Mouse (Mus musculus): ENCODE data around the gene Fam110c. TPM values are rescaled to one million over a fixed set of nuclear protein-coding genes. Genes with fewer than 3 reads are reported as not detected.

Fam110c gene
- total RNA-seq, 2 experiments from 2014 or later = not detected

DNA sequence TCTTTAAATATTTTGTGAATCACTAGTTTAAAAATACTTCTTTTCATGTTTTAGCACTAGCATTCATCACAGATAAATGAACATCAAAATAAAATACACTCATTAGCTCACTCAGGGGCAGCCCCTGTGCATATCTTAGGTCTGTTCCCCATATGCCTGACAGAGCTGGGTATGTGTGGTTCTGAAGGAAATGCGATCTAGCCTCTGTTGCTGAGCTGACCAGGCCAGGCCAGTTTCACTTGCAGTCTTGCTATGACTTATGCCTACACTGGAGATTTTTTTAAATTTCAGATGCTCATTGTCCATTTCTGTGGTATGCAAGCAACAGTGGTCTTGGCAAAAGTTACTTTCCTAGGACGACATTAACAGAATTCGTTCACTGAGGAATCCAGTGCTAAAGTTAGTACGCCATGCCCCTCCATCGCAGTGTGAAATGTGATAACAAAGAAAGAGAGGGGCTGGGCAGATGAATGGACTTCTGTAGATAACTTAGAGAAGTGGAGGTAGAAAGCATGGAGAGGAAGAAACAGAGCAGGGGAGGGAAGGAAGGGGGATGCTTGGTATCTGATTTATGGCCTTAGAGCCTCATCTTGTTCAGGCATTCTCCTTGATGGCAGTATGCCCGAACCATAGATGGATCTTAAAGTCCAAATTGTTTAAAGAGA is 7.4 kb downstream of the Fam110c start:
- intact Hi-C loops (cut with DNase I) = no loop called here
- no peak overlapping the region for H3K4me3 ChIP-seq
- TF ChIP-seq CTCF (IDR thresholded peaks at IDR 0.05) = no peak
- no peak for DNase-seq (ENCODE audit: extremely low spot score in 1 of 2, low spot score in 2 of 2)
- no peak overlapping the region for H3K27ac ChIP-seq

DNA sequence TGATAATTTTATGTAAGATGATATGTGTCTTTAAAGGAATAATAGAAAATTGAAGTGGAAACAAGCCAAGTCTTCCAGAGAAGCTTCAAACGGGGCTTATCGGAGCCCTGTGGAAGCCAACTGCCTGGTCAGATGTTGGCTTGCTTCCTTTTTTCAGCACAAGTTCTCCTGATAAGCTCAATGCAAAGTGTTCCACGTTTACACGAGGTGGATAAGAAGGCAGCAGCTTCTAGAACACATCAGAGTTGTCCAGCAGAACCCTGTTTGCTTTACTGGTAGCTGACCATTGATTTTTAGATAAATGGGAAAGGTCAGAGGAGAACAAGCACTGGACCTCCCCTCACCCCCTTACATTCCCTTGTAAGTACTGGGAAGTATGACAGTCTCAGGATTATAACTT is 9.3 kb downstream of the Fam110c start:
- no peak for TF ChIP-seq CTCF (IDR thresholded peaks at IDR 0.05)
- no peak for DNase-seq (ENCODE audit: extremely low spot score in 1 of 2, low spot score in 2 of 2)
- Histone ChIP-seq H3K4me3 (no peak overlapping the region), H3K27ac (no peak overlapping the region)
- intact Hi-C loops (cut with DNase I) = no loop called here

DNA sequence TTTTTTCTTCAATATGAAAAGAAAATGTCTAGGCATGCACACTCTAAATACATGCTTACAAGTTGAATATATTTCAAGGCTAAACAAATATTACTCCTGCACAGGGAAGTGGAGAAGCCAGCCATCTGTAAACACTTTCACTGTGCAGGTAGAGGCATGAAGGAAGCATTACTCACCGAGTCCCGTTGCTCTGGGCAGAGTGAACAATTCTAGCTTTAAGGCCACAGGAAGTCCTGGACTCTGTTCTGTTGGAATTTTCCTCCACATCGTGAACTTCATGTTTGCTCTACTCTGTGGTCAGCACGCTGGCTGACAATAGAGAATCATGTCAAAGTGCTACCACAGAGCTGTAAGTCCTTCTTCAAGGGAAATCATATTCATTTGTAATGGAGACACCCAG is 9.7 kb downstream of the Fam110c start:
- no peak for DNase-seq (ENCODE audit: extremely low spot score in 1 of 2, low spot score in 2 of 2)
- intact Hi-C loops (cut with DNase I) = no loop called here
- TF ChIP-seq CTCF (IDR thresholded peaks at IDR 0.05) = no peak
- no peak overlapping the region for H3K27ac ChIP-seq
- H3K4me3 ChIP-seq = no peak overlapping the region

DNA sequence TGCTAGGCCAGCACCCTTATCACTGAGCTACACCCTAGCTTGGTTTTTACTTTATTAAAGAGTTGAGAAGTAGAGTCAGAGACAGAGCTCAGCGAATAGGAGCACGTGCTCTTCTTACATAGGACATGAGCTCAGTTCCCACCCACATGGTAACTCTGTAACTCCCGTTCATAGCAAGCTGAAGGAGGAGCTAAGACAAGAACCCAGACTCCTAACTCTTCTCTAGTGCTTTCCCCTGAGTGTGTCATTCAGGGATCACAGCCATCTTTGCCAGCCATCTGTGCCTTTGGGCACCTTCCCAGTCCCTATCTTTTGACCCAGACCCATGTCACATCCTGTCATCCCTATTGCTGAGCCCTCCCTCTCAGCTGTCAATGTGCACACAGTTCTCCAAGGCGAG is 13.4 kb downstream of the Fam110c start:
- Histone ChIP-seq H3K27ac (no peak overlapping the region), H3K4me3 (no peak overlapping the region)
- DNase-seq (ENCODE audit: extremely low spot score in 1 of 2, low spot score in 2 of 2) = no peak
- intact Hi-C loops (cut with DNase I) = no loop called here
- TF ChIP-seq CTCF (IDR thresholded peaks at IDR 0.05) = no peak

DNA sequence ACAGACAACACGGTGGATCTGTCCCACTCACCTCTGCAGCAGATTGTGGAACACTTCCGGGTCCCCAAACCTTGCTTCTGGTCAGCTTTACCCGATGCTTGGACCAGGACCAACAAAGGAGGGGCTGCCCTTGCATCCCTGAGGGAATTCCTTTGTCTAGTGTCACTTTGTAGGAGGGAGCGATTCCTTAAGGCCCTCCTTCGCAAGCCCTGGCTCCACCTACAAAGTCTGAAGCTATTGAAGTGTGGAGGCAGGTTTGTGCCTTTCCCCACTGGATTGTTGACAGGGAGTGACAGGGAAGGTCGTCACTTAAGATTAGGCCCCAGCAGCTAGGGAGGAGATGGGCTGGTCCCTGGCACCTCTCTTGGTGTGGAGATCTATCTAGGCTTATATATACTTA is 16.7 kb downstream of the Fam110c start:
- no peak for TF ChIP-seq CTCF (IDR thresholded peaks at IDR 0.05)
- Histone ChIP-seq H3K27ac (no peak overlapping the region), H3K4me3 (no peak overlapping the region)
- no peak for DNase-seq (ENCODE audit: extremely low spot score in 1 of 2, low spot score in 2 of 2)
- intact Hi-C loops (cut with DNase I) = no loop called here

DNA sequence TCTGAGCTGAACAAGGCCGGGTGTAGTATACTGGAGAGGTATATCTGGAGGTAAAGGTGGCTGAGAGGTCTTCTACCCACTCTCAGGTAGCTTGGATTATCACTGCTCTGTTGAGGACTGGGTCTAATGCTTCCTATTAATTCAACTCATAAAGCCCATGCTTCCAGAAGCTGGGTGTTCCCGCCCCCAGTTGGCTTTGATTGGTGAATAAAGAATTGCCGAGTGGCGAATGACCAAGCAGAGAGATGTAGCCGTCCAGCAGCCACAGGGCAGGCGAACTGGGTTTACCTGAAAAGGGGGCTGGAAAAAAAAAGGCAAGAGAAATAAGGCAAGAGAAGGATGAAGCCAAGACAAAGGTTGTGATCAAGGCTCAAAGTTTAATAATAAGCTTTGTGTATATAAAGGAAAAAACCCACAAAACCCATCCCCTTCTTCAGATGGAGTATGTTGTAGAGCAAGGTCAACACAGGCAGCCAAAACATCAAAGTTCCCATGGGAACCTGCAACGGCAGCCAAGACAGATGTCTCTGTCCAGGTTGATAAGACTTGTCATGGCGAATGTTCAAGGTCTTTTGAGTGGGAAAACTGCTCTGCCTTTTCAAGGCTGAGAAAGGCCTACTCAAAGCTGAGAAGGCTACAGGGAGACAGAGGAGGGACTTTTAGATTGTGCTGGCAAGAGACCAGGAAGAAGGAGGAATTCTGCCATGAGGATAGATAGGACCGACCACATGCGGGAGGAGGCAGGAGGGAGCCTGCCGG is 17.4 kb downstream of the Fam110c start:
- Histone ChIP-seq H3K27ac (no peak overlapping the region), H3K4me3 (no peak overlapping the region)
- no peak for TF ChIP-seq CTCF (IDR thresholded peaks at IDR 0.05)
- intact Hi-C loops (cut with DNase I) = no loop called here
- no peak for DNase-seq (ENCODE audit: extremely low spot score in 1 of 2, low spot score in 2 of 2)

DNA sequence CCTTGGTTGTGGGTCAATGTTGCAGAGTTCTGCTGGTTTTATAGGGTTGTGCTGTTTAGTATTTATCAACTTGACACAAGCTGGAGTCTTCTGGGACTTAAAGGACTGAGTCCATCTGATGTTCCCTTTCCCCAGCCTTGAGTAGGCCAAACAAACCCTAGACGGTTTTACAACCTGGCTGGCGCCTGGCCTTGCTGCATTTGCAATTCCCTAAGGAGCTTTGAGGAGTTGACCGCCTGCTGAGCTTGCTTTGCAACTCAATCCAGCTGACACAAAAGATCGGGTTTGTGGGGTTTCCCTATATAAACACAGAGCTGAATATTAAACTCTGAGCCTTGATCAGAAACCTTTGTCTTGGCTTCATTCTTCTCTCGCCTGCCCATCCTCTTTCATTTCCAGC is 18.8 kb downstream of the Fam110c start:
- no peak for DNase-seq (ENCODE audit: extremely low spot score in 1 of 2, low spot score in 2 of 2)
- H3K4me3 ChIP-seq = no peak overlapping the region
- no peak for TF ChIP-seq CTCF (IDR thresholded peaks at IDR 0.05)
- intact Hi-C loops (cut with DNase I) = no loop called here
- no peak overlapping the region for H3K27ac ChIP-seq

DNA sequence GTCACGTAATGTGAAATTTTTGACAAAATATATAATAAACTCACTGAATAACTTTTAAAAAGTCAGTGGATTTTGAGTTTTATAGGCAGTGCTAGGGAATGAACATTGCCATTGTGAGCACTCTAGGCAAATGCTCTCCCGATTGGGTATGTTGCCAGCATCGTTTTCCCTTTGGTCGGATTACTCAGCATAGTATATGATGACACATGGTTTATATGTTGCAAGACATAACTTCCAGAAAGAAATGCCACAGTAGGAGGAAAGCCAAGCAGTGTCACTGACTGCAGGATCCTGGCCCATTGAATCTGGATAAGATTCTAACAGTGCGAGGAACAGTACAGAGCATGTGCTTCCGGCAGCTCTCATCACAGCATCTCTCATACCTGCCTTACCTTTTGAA is 23.5 kb downstream of the Fam110c start:
- DNase-seq (ENCODE audit: extremely low spot score in 1 of 2, low spot score in 2 of 2) = no peak
- no peak for TF ChIP-seq CTCF (IDR thresholded peaks at IDR 0.05)
- Histone ChIP-seq H3K27ac (no peak overlapping the region), H3K4me3 (no peak overlapping the region)
- intact Hi-C loops (cut with DNase I) = no loop called here

DNA sequence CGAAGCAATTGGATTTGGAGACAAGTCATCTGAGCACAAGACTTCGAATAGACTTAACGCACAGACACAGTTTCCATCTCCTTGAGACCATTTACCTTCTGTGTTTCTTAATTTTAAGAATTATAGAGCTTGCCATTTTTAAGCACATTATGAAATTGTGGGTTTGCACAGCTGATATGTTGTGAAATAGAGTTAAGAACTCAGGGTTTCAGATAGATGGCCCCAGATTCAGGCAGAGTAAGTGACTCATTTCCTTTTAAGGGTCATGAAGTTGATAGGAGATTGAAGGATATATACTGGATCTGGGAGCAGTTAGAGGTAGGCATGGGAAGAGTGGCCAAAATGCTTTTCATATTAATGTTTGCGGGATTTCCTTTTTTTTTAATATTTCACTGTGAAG is 27.5 kb downstream of the Fam110c start:
- intact Hi-C loops (cut with DNase I) = no loop called here
- Histone ChIP-seq H3K27ac (no peak overlapping the region), H3K4me3 (no peak overlapping the region)
- no peak for DNase-seq (ENCODE audit: extremely low spot score in 1 of 2, low spot score in 2 of 2)
- no peak for TF ChIP-seq CTCF (IDR thresholded peaks at IDR 0.05)

DNA sequence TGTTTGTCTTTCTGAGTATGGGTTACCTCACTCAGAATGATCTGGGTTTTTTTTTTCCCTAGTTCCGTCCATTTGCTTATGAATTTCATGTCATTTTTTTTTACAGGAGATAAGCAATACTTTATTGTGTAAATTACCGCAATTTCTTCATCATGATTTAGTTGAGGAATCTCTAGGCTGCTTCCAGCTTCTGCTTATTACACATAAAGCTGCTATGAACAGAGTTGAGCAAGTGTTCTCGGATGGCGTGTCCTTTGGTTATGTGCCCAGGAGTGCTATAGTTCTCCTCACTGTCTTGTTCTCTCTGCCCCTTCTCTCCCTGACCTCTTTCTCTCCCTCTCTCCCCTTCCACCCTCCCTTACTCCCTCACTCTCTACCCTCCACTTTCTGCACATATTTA is 28.2 kb downstream of the Fam110c start:
- intact Hi-C loops (cut with DNase I) = no loop called here
- no peak for DNase-seq (ENCODE audit: extremely low spot score in 1 of 2, low spot score in 2 of 2)
- Histone ChIP-seq H3K27ac (no peak overlapping the region), H3K4me3 (no peak overlapping the region)
- no peak for TF ChIP-seq CTCF (IDR thresholded peaks at IDR 0.05)

DNA sequence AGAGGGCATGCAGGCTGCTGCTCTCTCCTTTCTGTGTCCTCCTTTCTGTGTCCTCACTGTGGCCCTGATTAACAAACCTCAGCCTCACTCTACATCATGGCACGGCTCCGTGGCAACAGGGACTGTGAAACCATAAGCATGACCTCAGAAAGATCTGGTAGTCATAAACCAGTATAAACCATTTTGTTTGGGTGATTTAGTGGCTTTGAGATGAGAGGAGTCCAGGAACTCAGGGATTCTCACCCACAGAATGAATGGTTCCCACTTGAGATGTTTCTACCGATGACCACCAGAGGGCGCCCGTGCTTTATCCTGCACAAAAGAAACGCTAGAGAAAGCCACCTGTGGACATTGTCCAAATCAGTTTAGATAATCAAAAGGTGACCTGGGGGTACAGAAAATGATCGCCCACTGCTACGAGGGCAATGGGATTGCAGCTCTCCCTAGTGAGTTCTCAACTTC is 42.4 kb downstream of the Fam110c start:
- DNase-seq (ENCODE audit: extremely low spot score in 1 of 2, low spot score in 2 of 2) = peak; percentile 44 to 50
- Histone ChIP-seq H3K27ac (no peak overlapping the region), H3K4me3 (no peak overlapping the region)
- intact Hi-C loops (cut with DNase I) = loop anchor here (10.0 kb wide), 1 partner anchor 339 kb away; no protein-coding TSS in a partner anchor
- peak; percentile 88 for TF ChIP-seq CTCF (IDR thresholded peaks at IDR 0.05)

DNA sequence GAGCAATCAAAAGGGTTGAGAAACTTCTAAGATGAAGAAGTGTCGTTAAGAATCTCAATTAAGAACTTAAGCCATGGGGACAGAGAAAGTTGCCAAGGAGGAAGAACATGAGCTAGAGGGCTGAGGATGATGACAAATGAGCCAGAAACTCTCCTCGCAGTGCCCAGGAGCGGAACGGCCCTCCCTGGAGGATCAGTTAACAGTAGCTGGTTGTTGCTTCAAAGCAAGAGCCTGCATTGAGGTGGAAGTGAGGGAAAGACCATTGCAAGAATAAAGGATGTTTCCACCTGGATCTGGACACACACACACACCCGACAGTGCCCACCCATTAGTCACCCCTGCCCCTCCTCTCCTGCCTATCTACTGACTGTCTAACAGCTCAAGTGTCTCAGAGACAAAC is 46.9 kb downstream of the Fam110c start:
- Histone ChIP-seq H3K27ac (no peak overlapping the region), H3K4me3 (no peak overlapping the region)
- intact Hi-C loops (cut with DNase I) = no loop called here
- TF ChIP-seq CTCF (IDR thresholded peaks at IDR 0.05) = no peak
- DNase-seq (ENCODE audit: extremely low spot score in 1 of 2, low spot score in 2 of 2) = no peak

Data from left cerebral cortex, adult 2 months (tissue).